Mouse (Mus musculus) bone marrow macrophage, adult 2 months (primary cell): ENCODE measurements around the gene Tspan5. TPM values are rescaled to one million over a fixed set of nuclear protein-coding genes. Genes with fewer than 3 reads are reported as not detected.

Experiments used
- H3K27ac ChIP-seq: 2 replicates; pipeline ENCODE4 v1.5.1; 2012; ENCODE audit warnings: low read depth, low read length; ENCODE audit not compliant: insufficient read depth
- H3K4me1 ChIP-seq: 2 replicates; pipeline ENCODE4 v1.6.1; 2012; ENCODE audit warnings: low read length; ENCODE audit not compliant: control insufficient read depth, insufficient read depth
- H3K4me3 ChIP-seq: 2 replicates; pipeline ENCODE4 v1.5.1; 2012; ENCODE audit warnings: mild to moderate bottlenecking, low read length, moderate library complexity; ENCODE audit not compliant: insufficient read depth
- CTCF ChIP-seq: IDR thresholded peaks from 2 replicates; pipeline ENCODE4 v1.5.1; 2012; ENCODE audit warnings: low read depth, mild to moderate bottlenecking, low read length, moderate library complexity
- POLR2A ChIP-seq: IDR thresholded peaks from 2 replicates; pipeline ENCODE4 v1.6.1; 2012; ENCODE audit warnings: mild to moderate bottlenecking, low read depth, low read length, borderline replicate concordance
- polyA plus RNA-seq: library from polyadenylated mRNA; stranded (reverse); fragments of >200 nt; gene quantifications from 2 replicates; pipeline ENCODE4 v1.2.4, GENCODE M21; 2012; ENCODE audit not compliant: missing spikeins, insufficient read depth, insufficient read length

The Tspan5 gene
- polyA plus RNA-seq, 1 experiment, result 11.2 TPM

DNA sequence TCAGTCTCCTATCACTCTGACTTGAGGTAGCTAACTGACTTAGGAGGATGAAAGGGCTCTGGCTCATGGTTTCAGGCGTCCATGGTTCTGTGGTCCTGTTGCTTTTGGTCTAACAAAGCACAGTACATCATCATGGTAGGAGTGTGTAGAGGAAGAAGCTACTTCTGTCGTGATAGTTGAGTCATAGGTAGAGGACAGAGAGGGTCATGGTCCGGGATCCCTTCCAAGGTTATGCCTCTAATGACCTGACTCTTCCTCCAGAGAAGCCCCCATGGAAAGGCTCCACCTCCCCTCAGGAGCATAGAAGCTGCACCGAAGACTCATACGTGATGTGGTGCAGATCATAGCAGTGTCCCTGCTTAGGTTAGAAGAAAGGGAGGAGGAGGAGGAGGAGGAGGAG is 10.1 kb downstream of the Tspan5 start:
- no peak overlapping the region for H3K27ac ChIP-seq
- H3K4me3 ChIP-seq, result no peak overlapping the region
- TF ChIP-seq CTCF (no peak), POLR2A (no peak)
- peaks cover 19% of the 10 kb centered on the region for H3K4me1 ChIP-seq

DNA sequence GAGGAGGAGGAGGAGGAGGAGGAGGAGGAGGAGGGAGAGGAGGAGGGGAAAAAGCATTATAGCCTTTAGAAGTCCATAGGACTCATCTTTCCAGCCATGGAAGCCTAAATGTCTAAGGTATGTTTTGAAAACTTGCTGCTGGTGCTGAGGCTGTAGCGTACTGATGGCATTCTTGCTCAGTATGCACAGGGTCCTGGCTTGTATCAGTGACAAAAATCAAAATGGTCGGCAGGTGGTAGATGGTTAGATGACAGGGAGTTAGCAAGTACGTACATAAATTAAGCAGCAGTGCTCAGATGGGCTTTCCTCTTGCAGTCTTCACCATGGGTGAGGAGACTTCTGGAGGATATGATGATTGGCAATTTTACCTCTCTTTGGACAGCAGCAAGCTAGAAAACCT is 10.8 kb downstream of the Tspan5 start:
- TF ChIP-seq CTCF (no peak), POLR2A (no peak)
- peaks cover 20% of the 10 kb centered on the region for H3K4me1 ChIP-seq
- H3K4me3 ChIP-seq, result peak overlapping the region; percentile 50
- peak overlapping the region; percentile 65 for H3K27ac ChIP-seq

GRCm38 (mm10) chr3:138753182-138753885 is 11.3 kb downstream of the Tspan5 start:
- peak overlapping the region; percentile 50 for H3K4me3 ChIP-seq
- TF ChIP-seq CTCF (no peak), POLR2A (no peak)
- H3K27ac ChIP-seq, result peak overlapping the region; percentile 65
- peaks cover 20% of the 10 kb centered on the region for H3K4me1 ChIP-seq

DNA sequence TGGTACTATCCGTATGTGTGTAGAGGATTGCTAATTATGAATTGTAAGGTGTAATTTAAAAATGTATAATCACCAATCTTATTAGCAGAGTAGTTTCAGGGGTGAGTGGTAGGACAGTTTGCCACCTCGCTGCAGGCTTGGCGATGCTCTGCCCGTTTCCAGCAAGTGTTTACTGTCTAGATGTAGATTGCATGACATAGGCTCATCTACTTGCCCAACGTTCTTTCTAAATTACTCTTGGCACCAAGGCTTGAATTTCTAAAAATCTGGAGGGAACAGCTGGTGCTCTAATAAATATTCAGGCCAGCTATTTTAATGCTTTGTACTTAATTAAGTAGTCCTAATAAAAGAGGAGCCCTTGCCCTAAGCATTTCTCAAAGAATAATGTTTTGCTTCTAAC is 12.3 kb downstream of the Tspan5 start:
- H3K4me1 ChIP-seq, result peaks cover 27% of the 10 kb centered on the region
- TF ChIP-seq CTCF (no peak), POLR2A (no peak)
- H3K4me3 ChIP-seq, result no peak overlapping the region
- no peak overlapping the region for H3K27ac ChIP-seq

- no peak overlapping the region for H3K4me3 ChIP-seq
- H3K4me1 ChIP-seq, result peaks cover 17% of the 10 kb centered on the region
- H3K27ac ChIP-seq, result no peak overlapping the region
- TF ChIP-seq POLR2A (no peak), CTCF (no peak)
Observed at GRCm38 (mm10) chr3:138757283-138757682, 15.3 kb downstream of the Tspan5 start.

DNA sequence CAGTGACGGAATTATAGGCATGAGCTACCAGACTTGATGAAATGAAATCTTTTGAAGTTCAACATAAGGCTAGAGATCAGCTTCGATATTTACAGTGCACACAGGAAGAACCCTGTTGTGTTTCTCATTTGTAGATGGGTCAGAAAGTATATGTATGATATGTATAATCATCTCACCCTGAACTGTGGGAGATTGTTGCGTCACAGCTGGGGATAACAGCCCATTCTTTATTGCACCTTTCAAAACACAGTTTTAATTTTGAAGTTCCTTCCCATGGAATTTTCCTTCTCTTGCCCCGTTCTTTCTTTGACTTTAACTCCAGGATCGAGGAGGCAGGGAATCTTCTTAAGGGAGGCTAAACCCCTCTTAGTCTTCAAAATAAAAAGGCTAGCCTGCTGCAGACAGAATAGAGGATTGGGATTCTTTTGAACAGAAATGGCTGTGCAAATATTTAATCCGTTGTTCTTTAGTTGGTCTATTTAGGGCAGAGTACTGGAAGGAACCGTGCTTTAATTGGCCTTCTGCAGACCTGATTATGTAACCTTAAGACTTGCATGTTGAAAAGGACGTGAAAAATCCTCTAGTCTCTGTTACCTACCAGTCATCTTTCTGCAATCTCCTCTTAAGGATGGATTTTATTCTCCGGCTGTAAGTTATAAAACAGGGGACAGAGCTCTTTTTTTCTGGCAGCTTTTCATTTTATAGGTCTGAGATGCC is 18.1 kb downstream of the Tspan5 start:
- no peak overlapping the region for H3K4me3 ChIP-seq
- peaks cover 10% of the 10 kb centered on the region for H3K4me1 ChIP-seq
- H3K27ac ChIP-seq, result no peak overlapping the region
- TF ChIP-seq POLR2A (no peak), CTCF (no peak)

GRCm38 (mm10) chr3:138760685-138761119 is 18.7 kb downstream of the Tspan5 start:
- H3K4me1 ChIP-seq, result peaks cover 10% of the 10 kb centered on the region
- H3K27ac ChIP-seq, result no peak overlapping the region
- H3K4me3 ChIP-seq, result no peak overlapping the region
- no peak for TF ChIP-seq CTCF
- TF ChIP-seq POLR2A, result no peak

GRCm38 (mm10) chr3:138761531-138761930 is 19.5 kb downstream of the Tspan5 start:
- H3K4me1 ChIP-seq, result peaks cover 10% of the 10 kb centered on the region
- H3K27ac ChIP-seq, result no peak overlapping the region
- no peak overlapping the region for H3K4me3 ChIP-seq
- no peak for TF ChIP-seq CTCF
- TF ChIP-seq POLR2A, result no peak

DNA sequence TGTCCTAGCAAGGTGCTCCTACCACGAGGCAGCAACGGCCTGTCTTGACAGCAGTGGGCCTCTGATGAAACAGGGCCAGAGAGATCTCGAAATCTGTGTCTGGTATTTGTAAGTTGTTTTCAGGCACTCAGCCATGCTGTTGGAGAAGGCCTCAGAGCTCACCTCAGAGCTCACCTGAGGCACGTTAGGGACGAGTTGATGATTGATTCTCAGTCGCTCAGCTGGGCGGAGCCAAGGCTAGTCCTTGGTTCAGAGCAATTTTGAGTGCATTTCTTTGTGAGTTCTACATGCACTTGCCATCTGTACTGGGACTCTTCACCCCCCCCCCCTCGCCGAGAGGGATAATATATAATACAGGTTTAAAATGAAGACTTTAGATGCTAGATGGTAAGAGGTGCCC is 21.9 kb downstream of the Tspan5 start:
- Histone ChIP-seq H3K4me3 (no peak overlapping the region), H3K4me1 (peaks cover 5% of the 10 kb centered on the region), H3K27ac (no peak overlapping the region)
- TF ChIP-seq CTCF, result no peak
- TF ChIP-seq POLR2A, result no peak

DNA sequence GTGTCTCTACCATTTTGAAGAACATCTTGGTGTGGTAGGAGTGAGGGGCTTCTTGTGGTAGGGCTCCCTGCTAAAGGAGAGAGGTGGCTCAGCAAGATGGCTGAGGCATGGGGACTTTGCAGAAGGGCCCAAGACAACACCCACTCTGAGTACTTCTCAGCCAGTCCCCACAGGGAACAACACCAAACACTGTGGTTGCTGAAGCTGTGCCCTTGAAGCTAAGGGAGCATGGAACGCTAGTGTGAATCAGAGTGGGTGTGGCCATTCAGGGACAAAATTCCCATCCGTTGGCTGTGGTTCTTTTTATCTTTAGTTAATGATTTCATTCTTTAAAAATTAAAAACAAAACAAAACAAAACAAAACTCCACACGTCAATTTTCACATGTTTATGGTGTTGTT is 22.8 kb downstream of the Tspan5 start:
- TF ChIP-seq POLR2A, result no peak
- TF ChIP-seq CTCF, result no peak
- H3K4me3 ChIP-seq, result no peak overlapping the region
- H3K27ac ChIP-seq, result no peak overlapping the region
- H3K4me1 ChIP-seq, result peaks cover 2% of the 10 kb centered on the region; the same call in 1 of the 2 replicates
